In the genomic region with DNA sequence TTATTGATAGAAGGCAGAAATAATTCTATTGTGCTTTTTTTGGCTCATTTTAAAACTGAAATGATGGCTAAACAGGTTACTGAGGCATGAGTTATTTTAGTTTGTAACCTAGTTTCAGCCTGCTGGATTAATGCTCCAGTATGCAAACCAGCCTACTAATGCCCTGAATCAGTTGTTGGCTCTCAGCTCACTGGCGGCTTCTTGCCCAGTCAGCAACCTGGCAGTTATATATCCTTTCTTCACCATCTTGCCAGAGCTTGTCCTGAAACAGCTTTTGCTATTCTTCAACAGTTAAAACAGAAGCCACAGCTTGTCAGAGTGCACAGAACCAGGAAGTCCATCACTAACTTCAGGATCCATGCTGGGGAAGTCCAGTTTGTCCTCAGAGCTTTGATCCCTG, we compare ENCODE assay signal across 37 mouse cellular contexts. TPM values are rescaled to one million over a fixed set of nuclear protein-coding genes. Genes with fewer than 3 reads are reported as not detected.
DNase-seq lines count a peak whose midpoint lies in the region; ATAC-seq and TF ChIP-seq lines count a peak whose summit lies in the region.
"Had no signal": no experiment of that assay in that cellular context is flagged by ENCODE, and none has a peak within 500 bp of the region (broad histone marks: within the 10 kb centered on the region; RNA-seq: fewer than 3 reads in every experiment).

No protein-coding gene starts in this region.

- H3K36me3 ChIP-seq in forebrain, postnatal 0 days (ENCODE audit: insufficient read depth): no peaks in the 10 kb centered on the region
- no peaks in the 10 kb centered on the region for H3K36me3 ChIP-seq in forebrain, embryonic 16.5 days (ENCODE audit: control insufficient read depth, insufficient read depth)
- H3K36me3 ChIP-seq: G1E; kidney, embryonic 15.5 days; limb, embryonic 12.5 days; liver, embryonic 15.5 days had no signal

- no peak overlapping the region for H3K4me3 ChIP-seq in cerebellum, adult 2 months (replicated peaks; ENCODE audit: insufficient read depth, low read depth, low read length)
- no peak overlapping the region for H3K4me3 ChIP-seq in forebrain, postnatal 0 days (ENCODE audit: low read depth, low read length)
- H3K4me3 ChIP-seq in forebrain, embryonic 16.5 days (replicated peaks; ENCODE audit: low read length): no peak overlapping the region
- H3K4me3 ChIP-seq: gastrocnemius, adult 2 months; kidney, embryonic 15.5 days; left cerebral cortex, adult 2 months; limb, embryonic 12.5 days; liver, embryonic 15.5 days had no signal

- no peak overlapping the region for H3K4me2 ChIP-seq in forebrain, postnatal 0 days (ENCODE audit: low read depth)
- H3K4me2 ChIP-seq in forebrain, embryonic 16.5 days (ENCODE audit: low read length): no peak overlapping the region
- H3K4me2 ChIP-seq: kidney, embryonic 15.5 days; limb, embryonic 12.5 days; liver, embryonic 15.5 days; lung, embryonic 14.5 days had no signal

- no peak for ATAC-seq in forebrain, postnatal 0 days
- no peak for ATAC-seq in forebrain, embryonic 16.5 days
- ATAC-seq: forebrain, embryonic 14.5 days; hindbrain, embryonic 16.5 days; Patski had no signal

- no peaks in the 10 kb centered on the region for H3K4me1 ChIP-seq in cerebellum, adult 2 months (ENCODE audit: control insufficient read depth, insufficient read depth, low read length)
- H3K4me1 ChIP-seq in forebrain, postnatal 0 days (ENCODE audit: insufficient read depth): no peaks in the 10 kb centered on the region
- H3K4me1 ChIP-seq in forebrain, embryonic 16.5 days (replicated peaks; ENCODE audit: control insufficient read depth, insufficient read depth, low read length): no peaks in the 10 kb centered on the region
- H3K4me1 ChIP-seq: kidney, embryonic 15.5 days; limb, embryonic 12.5 days; liver, embryonic 15.5 days had no signal

- no peaks in the 10 kb centered on the region for H3K9me3 ChIP-seq in forebrain, postnatal 0 days (ENCODE audit: low read length)
- H3K9me3 ChIP-seq in forebrain, embryonic 16.5 days (ENCODE audit: control insufficient read depth, low read length): no peaks in the 10 kb centered on the region
- H3K9me3 ChIP-seq: G1E; kidney, embryonic 15.5 days; limb, embryonic 12.5 days; liver, embryonic 15.5 days had no signal

- WGBS in cerebellum, adult 2 months: 23% methylated on average over 1 of the region's 1 CpGs
- 79% methylated on average over 1 of the region's 1 CpGs for WGBS in forebrain, postnatal 0 days
- 85% methylated on average over 1 of the region's 1 CpGs for WGBS in forebrain, embryonic 16.5 days

- no peak overlapping the region for H3K27ac ChIP-seq in cerebellum, adult 2 months (ENCODE audit: insufficient read depth, low read length)
- H3K27ac ChIP-seq in forebrain, postnatal 0 days (ENCODE audit: low read depth, low read length): no peak overlapping the region
- no peak overlapping the region for H3K27ac ChIP-seq in forebrain, embryonic 16.5 days (ENCODE audit: low read length)
- H3K27ac ChIP-seq: gastrocnemius, adult 2 months; kidney, embryonic 15.5 days; left cerebral cortex, adult 2 months; limb, embryonic 12.5 days; liver, embryonic 15.5 days had no signal

- no peak overlapping the region for H3K9ac ChIP-seq in forebrain, postnatal 0 days
- no peak overlapping the region for H3K9ac ChIP-seq in forebrain, embryonic 16.5 days (replicated peaks; ENCODE audit: low read depth, low read length)
- H3K9ac ChIP-seq: kidney, embryonic 15.5 days; limb, embryonic 12.5 days; liver, embryonic 15.5 days; lung, embryonic 14.5 days had no signal

- DNase-seq in cerebellum, adult 2 months: peak; percentile 8 to 32
- DNase-seq in cerebellum, postnatal 4 days (ENCODE audit: low spot score in 2 of 2): no peak
- peak; percentile 5 for DNase-seq in forebrain, postnatal 0 days
- peak; percentile 1 for DNase-seq in retina, adult 2 months (ENCODE audit: low read depth, low spot score)
- no peak for DNase-seq in retina, embryonic 14.5 days (ENCODE audit: low spot score)
- no peak for DNase-seq in heart, adult 8-10 months (ENCODE audit: low spot score)
- DNase-seq: adrenal gland, postnatal 10 days; gastrocnemius, adult 2 months; kidney, adult 18-20 months; kidney, postnatal 25 days; lung, embryonic 14.5 days; lung, postnatal 14 days; midbrain, embryonic 14.5 days; thymus, postnatal 4 days had no signal

- no peaks in the 10 kb centered on the region for H3K27me3 ChIP-seq in cerebellum, adult 2 months (ENCODE audit: control insufficient read depth, insufficient read depth, low read length)
- no peaks in the 10 kb centered on the region for H3K27me3 ChIP-seq in forebrain, postnatal 0 days (ENCODE audit: insufficient read depth, low read length)
- H3K27me3 ChIP-seq in forebrain, embryonic 16.5 days (replicated peaks; ENCODE audit: control insufficient read depth, insufficient read depth, low read length): no peaks in the 10 kb centered on the region
- H3K27me3 ChIP-seq: kidney, embryonic 15.5 days; limb, embryonic 12.5 days; liver, embryonic 15.5 days; Patski had no signal

- TF ChIP-seq POLR2A in cerebellum, adult 2 months (IDR thresholded peaks at IDR 0.05; ENCODE audit: borderline replicate concordance, insufficient read depth, low read length): no peak

- no peak for TF ChIP-seq CTCF in cerebellum, adult 2 months (IDR thresholded peaks at IDR 0.05; ENCODE audit: borderline replicate concordance, insufficient read depth, low read depth, low read length)
- no peak for TF ChIP-seq CTCF in forebrain, postnatal 0 days (IDR thresholded peaks at IDR 0.05; ENCODE audit: low read depth)

RNA-seq across cellular contexts. Expression of gene Olfr1335, which starts 9.2 kb away (rescaled TPM):
- polyA plus RNA-seq in cerebellum, adult 2 months (2012; rRNA removed): not detected in 2 replicates
- total RNA-seq in forebrain, postnatal 0 days (2014; rRNA removed): not detected in 2 replicates
- polyA plus RNA-seq in forebrain, postnatal 0 days (2015; fragmentation: Nextera tagmentation; extraction: Ambion mirVana): not detected in 2 replicates
- polyA plus RNA-seq in forebrain, embryonic 16.5 days (2015; fragmentation: Nextera tagmentation; extraction: Ambion mirVana): not detected in 2 replicates
- not detected for total RNA-seq in heart, adult 8-10 months (2022)
- total RNA-seq: adrenal gland, postnatal 10 days; gastrocnemius, adult 2 months; gastrocnemius, postnatal 4 days; heart, postnatal 25 days; layer of hippocampus, adult 8-10 months; left cerebral cortex, adult 2 months; left cerebral cortex, postnatal 25 days; liver, adult 2 months had no signal
- polyA plus RNA-seq: embryonic facial prominence, embryonic 11.5 days; forebrain, embryonic 14.5 days; G1E; heart, embryonic 14.5 days; hindbrain, embryonic 11.5 days; hindbrain, embryonic 16.5 days; intestine, embryonic 14.5 days; kidney, embryonic 15.5 days; limb, embryonic 12.5 days; liver, adult 2 months; liver, embryonic 15.5 days; lung, embryonic 14.5 days; midbrain, embryonic 14.5 days; neural tube, embryonic 11.5 days; Patski; small intestine, adult 2 months; stomach, embryonic 14.5 days; testis, adult 2 months; thymus, postnatal 0 days had no signal

RNA-seq across cellular contexts. Expression of gene Olfr1333, which starts 17.2 kb away (rescaled TPM):
- polyA plus RNA-seq in cerebellum, adult 2 months (2012; rRNA removed): not detected in 2 replicates
- not detected in 2 replicates for total RNA-seq in forebrain, postnatal 0 days (2014; rRNA removed)
- not detected in 2 replicates for polyA plus RNA-seq in forebrain, postnatal 0 days (2015; fragmentation: Nextera tagmentation; extraction: Ambion mirVana)
- not detected in 2 replicates for polyA plus RNA-seq in forebrain, embryonic 16.5 days (2015; fragmentation: Nextera tagmentation; extraction: Ambion mirVana)
- not detected for total RNA-seq in heart, adult 8-10 months (2022)
- total RNA-seq: adrenal gland, postnatal 10 days; gastrocnemius, adult 2 months; gastrocnemius, postnatal 4 days; heart, postnatal 25 days; layer of hippocampus, adult 8-10 months; left cerebral cortex, adult 2 months; left cerebral cortex, postnatal 25 days; liver, adult 2 months had no signal
- polyA plus RNA-seq: embryonic facial prominence, embryonic 11.5 days; forebrain, embryonic 14.5 days; G1E; heart, embryonic 14.5 days; hindbrain, embryonic 11.5 days; hindbrain, embryonic 16.5 days; intestine, embryonic 14.5 days; kidney, embryonic 15.5 days; limb, embryonic 12.5 days; liver, adult 2 months; liver, embryonic 15.5 days; lung, embryonic 14.5 days; midbrain, embryonic 14.5 days; neural tube, embryonic 11.5 days; Patski; small intestine, adult 2 months; stomach, embryonic 14.5 days; thymus, postnatal 0 days had no signal

RNA-seq across cellular contexts. Expression of gene Olfr1337, which starts 36.5 kb away (rescaled TPM):
- not detected in 2 replicates for polyA plus RNA-seq in cerebellum, adult 2 months (2012; rRNA removed)
- total RNA-seq in forebrain, postnatal 0 days (2014; rRNA removed): not detected in 2 replicates
- polyA plus RNA-seq in forebrain, postnatal 0 days (2015; fragmentation: Nextera tagmentation; extraction: Ambion mirVana): not detected in 2 replicates
- not detected in 2 replicates for polyA plus RNA-seq in forebrain, embryonic 16.5 days (2015; fragmentation: Nextera tagmentation; extraction: Ambion mirVana)
- total RNA-seq in heart, adult 8-10 months (2022): not detected
- total RNA-seq: adrenal gland, postnatal 10 days; gastrocnemius, adult 2 months; gastrocnemius, postnatal 4 days; heart, postnatal 25 days; layer of hippocampus, adult 8-10 months; left cerebral cortex, adult 2 months; left cerebral cortex, postnatal 25 days; liver, adult 2 months had no signal
- polyA plus RNA-seq: embryonic facial prominence, embryonic 11.5 days; forebrain, embryonic 14.5 days; G1E; heart, embryonic 14.5 days; hindbrain, embryonic 11.5 days; hindbrain, embryonic 16.5 days; intestine, embryonic 14.5 days; kidney, embryonic 15.5 days; limb, embryonic 12.5 days; liver, adult 2 months; liver, embryonic 15.5 days; lung, embryonic 14.5 days; midbrain, embryonic 14.5 days; neural tube, embryonic 11.5 days; Patski; small intestine, adult 2 months; stomach, embryonic 14.5 days; testis, adult 2 months; thymus, postnatal 0 days had no signal

RNA-seq across cellular contexts. Expression of gene Olfr1331, which starts 45.5 kb away (rescaled TPM):
- polyA plus RNA-seq in cerebellum, adult 2 months (2012; rRNA removed): not detected in 2 replicates
- not detected in 2 replicates for total RNA-seq in forebrain, postnatal 0 days (2014; rRNA removed)
- polyA plus RNA-seq in forebrain, postnatal 0 days (2015; fragmentation: Nextera tagmentation; extraction: Ambion mirVana): not detected in 2 replicates
- not detected in 2 replicates for polyA plus RNA-seq in forebrain, embryonic 16.5 days (2015; fragmentation: Nextera tagmentation; extraction: Ambion mirVana)
- not detected for total RNA-seq in heart, adult 8-10 months (2022)
- total RNA-seq: adrenal gland, postnatal 10 days; gastrocnemius, adult 2 months; gastrocnemius, postnatal 4 days; heart, postnatal 25 days; layer of hippocampus, adult 8-10 months; left cerebral cortex, adult 2 months; left cerebral cortex, postnatal 25 days; liver, adult 2 months had no signal
- polyA plus RNA-seq: embryonic facial prominence, embryonic 11.5 days; forebrain, embryonic 14.5 days; G1E; heart, embryonic 14.5 days; hindbrain, embryonic 11.5 days; hindbrain, embryonic 16.5 days; intestine, embryonic 14.5 days; kidney, embryonic 15.5 days; limb, embryonic 12.5 days; liver, adult 2 months; liver, embryonic 15.5 days; lung, embryonic 14.5 days; midbrain, embryonic 14.5 days; neural tube, embryonic 11.5 days; Patski; small intestine, adult 2 months; stomach, embryonic 14.5 days; testis, adult 2 months; thymus, postnatal 0 days had no signal

Comparison
In these comparisons a context has a peak if more than half of its experiments do, and no peak if none do; other contexts are left out.
1. DNase-seq: peak in cerebellum, adult 2 months (2 of 2), forebrain, postnatal 0 days (single experiment) and retina, adult 2 months (single experiment); none in cerebellum, postnatal 4 days (0 of 2), retina, embryonic 14.5 days (single experiment) and heart, adult 8-10 months (single experiment).